Mouse (Mus musculus): ENCODE results near the gene Aifm2.

Aifm2 gene

GRCm38 (mm10) chr10:61715996-61716864, 1.2 kb downstream of the Aifm2 start:
- no peak for DNase-seq (ENCODE audit: low spot score in 2 of 2)

GRCm38 (mm10) chr10:61717406-61718296, 2.6 kb downstream of the Aifm2 start:
- no peak for DNase-seq (ENCODE audit: low spot score in 2 of 2)

GRCm38 (mm10) chr10:61720331-61720730, 5.3 kb downstream of the Aifm2 start:
- no peak for DNase-seq (ENCODE audit: low spot score in 2 of 2)

- DNase-seq (ENCODE audit: low spot score in 2 of 2): no peak
Measured at GRCm38 (mm10) chr10:61722215-61722614, 7.2 kb downstream of the Aifm2 start.

GRCm38 (mm10) chr10:61723271-61723670, 8.2 kb downstream of the Aifm2 start:
- no peak for DNase-seq (ENCODE audit: low spot score in 2 of 2)

- DNase-seq (ENCODE audit: low spot score in 2 of 2): no peak
Measured at GRCm38 (mm10) chr10:61729181-61729580, 14.1 kb downstream of the Aifm2 start.

GRCm38 (mm10) chr10:61730171-61730570, 15.1 kb downstream of the Aifm2 start:
- no peak for DNase-seq (ENCODE audit: low spot score in 2 of 2)

- peak; percentile 5 to 47 for DNase-seq (ENCODE audit: low spot score in 2 of 2)
Measured at GRCm38 (mm10) chr10:61734377-61734776, 19.3 kb downstream of the Aifm2 start.

- no peak for DNase-seq (ENCODE audit: low spot score in 2 of 2)
Measured at GRCm38 (mm10) chr10:61736671-61737078, 21.6 kb downstream of the Aifm2 start.

GRCm38 (mm10) chr10:61737537-61737936, 22.5 kb downstream of the Aifm2 start:
- no peak for DNase-seq (ENCODE audit: low spot score in 2 of 2)

- no peak for DNase-seq (ENCODE audit: low spot score in 2 of 2)
Measured at GRCm38 (mm10) chr10:61738126-61738525, 23.1 kb downstream of the Aifm2 start.

GRCm38 (mm10) chr10:61741306-61741705, 26.2 kb downstream of the Aifm2 start:
- no peak for DNase-seq (ENCODE audit: low spot score in 2 of 2)

- no peak for DNase-seq (ENCODE audit: low spot score in 2 of 2)
Measured at GRCm38 (mm10) chr10:61741873-61742272, 26.8 kb downstream of the Aifm2 start.

GRCm38 (mm10) chr10:61742336-61742735, 27.3 kb downstream of the Aifm2 start:
- no peak for DNase-seq (ENCODE audit: low spot score in 2 of 2)

GRCm38 (mm10) chr10:61745133-61745532, 30.1 kb downstream of the Aifm2 start:
- DNase-seq (ENCODE audit: low spot score in 2 of 2): peak in 1 of 2 experiments; percentile 16

- DNase-seq (ENCODE audit: low spot score in 2 of 2): no peak
Measured at GRCm38 (mm10) chr10:61747302-61747701, 32.2 kb downstream of the Aifm2 start.

- no peak for DNase-seq (ENCODE audit: low spot score in 2 of 2)
Measured at GRCm38 (mm10) chr10:61750014-61750413, 35.0 kb downstream of the Aifm2 start.

GRCm38 (mm10) chr10:61751534-61752219, 36.6 kb downstream of the Aifm2 start:
- no peak for DNase-seq (ENCODE audit: low spot score in 2 of 2)

- DNase-seq (ENCODE audit: low spot score in 2 of 2): no peak
Measured at GRCm38 (mm10) chr10:61753071-61753470, 38.0 kb downstream of the Aifm2 start.

- DNase-seq (ENCODE audit: low spot score in 2 of 2): no peak
Measured at GRCm38 (mm10) chr10:61757022-61757421, 42.0 kb downstream of the Aifm2 start.

GRCm38 (mm10) chr10:61758904-61759303, 43.8 kb downstream of the Aifm2 start:
- DNase-seq (ENCODE audit: low spot score in 2 of 2): no peak

- no peak for DNase-seq (ENCODE audit: low spot score in 2 of 2)
Measured at GRCm38 (mm10) chr10:61759869-61760268, 44.8 kb downstream of the Aifm2 start.
